Mouse (Mus musculus) gastrocnemius, postnatal 14 days (tissue): ENCODE data around the gene Lzts3. TPM values are rescaled to one million over a fixed set of nuclear protein-coding genes. Genes with fewer than 3 reads are reported as not detected.

ENCODE experiments used
- DNase-seq: peaks from one replicate; pipeline ENCODE4 v3.0.0; 2021; ENCODE audit warnings: mixed read lengths
- intact Hi-C: fragments of 180-260 bp; cut with DNase I; formaldehyde crosslinking; loops from one replicate; pipeline ENCODE4 v1.15.1; 2025; ENCODE audit warnings: low total_unique reads
- total RNA-seq, 2 experiments: library from RNA; stranded (reverse); gene quantifications; 2 replicates each; pipeline ENCODE4 v1.2.3; 2021

The Lzts3 gene
- total RNA-seq, 2 experiments from 2014 or later, result 1.7 to 2.5 TPM

- intact Hi-C loops, result no loop called here
- no peak for DNase-seq
Measured at GRCm38 (mm10) chr2:130641351-130642025, 1.1 kb downstream of the Lzts3 start.

GRCm38 (mm10) chr2:130639276-130639675, 3.3 kb downstream of the Lzts3 start:
- DNase-seq, result no peak
- intact Hi-C loops, result no loop called here

- intact Hi-C loops, result no loop called here
- no peak for DNase-seq
Measured at GRCm38 (mm10) chr2:130638101-130638611, 4.4 kb downstream of the Lzts3 start.

GRCm38 (mm10) chr2:130635847-130636246, 6.8 kb downstream of the Lzts3 start:
- intact Hi-C loops, result no loop called here
- no peak for DNase-seq

GRCm38 (mm10) chr2:130634739-130635411, 7.7 kb downstream of the Lzts3 start:
- intact Hi-C loops, result no loop called here
- DNase-seq, result peak; percentile 36

- DNase-seq, result no peak
- intact Hi-C loops, result no loop called here
Measured at GRCm38 (mm10) chr2:130634006-130634738, 8.4 kb downstream of the Lzts3 start.

- no peak for DNase-seq
- intact Hi-C loops, result no loop called here
Measured at GRCm38 (mm10) chr2:130632887-130633675, 9.5 kb downstream of the Lzts3 start.

GRCm38 (mm10) chr2:130632416-130632815, 10.2 kb downstream of the Lzts3 start:
- intact Hi-C loops, result no loop called here
- DNase-seq, result no peak

GRCm38 (mm10) chr2:130629839-130630203, 12.8 kb downstream of the Lzts3 start, which contains the start of the genes Fastkd5 and Ubox5:
Gene Fastkd5, minus strand, starts transcription at chr2:130630027.
Gene Ubox5, minus strand, starts transcription at chr2:130630038.
- intact Hi-C loops, result no loop called here
- peak; percentile 90 for DNase-seq

GRCm38 (mm10) chr2:130629080-130629838, 13.3 kb downstream of the Lzts3 start:
- DNase-seq, result no peak
- intact Hi-C loops, result no loop called here

GRCm38 (mm10) chr2:130628424-130628823, 14.2 kb downstream of the Lzts3 start:
- no peak for DNase-seq
- intact Hi-C loops, result no loop called here

GRCm38 (mm10) chr2:130618972-130619371, 23.6 kb downstream of the Lzts3 start:
- intact Hi-C loops, result no loop called here

GRCm38 (mm10) chr2:130613091-130613490, 29.5 kb downstream of the Lzts3 start:
- intact Hi-C loops, result no loop called here
- DNase-seq, result no peak

More at GRCm38 (mm10) chr2:130618972-130619371, 23.6 kb downstream of the Lzts3 start:
- no peak for DNase-seq

GRCm38 (mm10) chr2:130602195-130602594, 40.4 kb downstream of the Lzts3 start:
- intact Hi-C loops, result no loop called here

GRCm38 (mm10) chr2:130598399-130598798, 44.2 kb downstream of the Lzts3 start:
- intact Hi-C loops, result no loop called here
- DNase-seq, result no peak

More at GRCm38 (mm10) chr2:130602195-130602594, 40.4 kb downstream of the Lzts3 start:
- DNase-seq, result no peak

GRCm38 (mm10) chr2:130597601-130598010, 45.0 kb downstream of the Lzts3 start:
- DNase-seq, result no peak
- intact Hi-C loops, result no loop called here

GRCm38 (mm10) chr2:130595596-130595995, 47.0 kb downstream of the Lzts3 start:
- intact Hi-C loops, result no loop called here
- no peak for DNase-seq

- intact Hi-C loops, result no loop called here
- no peak for DNase-seq
Measured at GRCm38 (mm10) chr2:130591016-130591415, 51.6 kb downstream of the Lzts3 start.

- intact Hi-C loops, result no loop called here
- DNase-seq, result no peak
Measured at GRCm38 (mm10) chr2:130589761-130590160, 52.8 kb downstream of the Lzts3 start.
